Mouse (Mus musculus) thymus, adult 2 months (tissue): ENCODE measurements at regions not wholly inside any gene's neighbourhood (a gene's known extent, or its start where the extent isn't known, plus 50 kb on each side); places are given as distances from the start of the nearest gene placed in this dataset.

ENCODE experiments used
- DNase-seq: peaks from one replicate; pipeline ENCODE4 v3.0.0; 2021
- H3K27ac ChIP-seq: fragments of 200-500 bp; 2 replicates; pipeline ENCODE4 v1.5.1; 2012; ENCODE audit warnings: low read length, control low read depth; ENCODE audit not compliant: control insufficient read depth, insufficient read depth
- H3K27me3 ChIP-seq: fragments of 200-500 bp; 2 replicates; pipeline ENCODE4 v1.6.1; 2012; ENCODE audit warnings: mild to moderate bottlenecking, low read length, moderate library complexity, mixed read lengths; ENCODE audit not compliant: control insufficient read depth, insufficient read depth
- H3K36me3 ChIP-seq: fragments of 200-500 bp; 2 replicates; pipeline ENCODE4 v1.6.1; 2012; ENCODE audit warnings: mild to moderate bottlenecking, low read length, moderate library complexity; ENCODE audit not compliant: control insufficient read depth, insufficient read depth
- H3K4me1 ChIP-seq: fragments of 200-500 bp; replicated peaks from 2 replicates; pipeline ENCODE4 v1.6.1; 2012; ENCODE audit warnings: low read length; ENCODE audit not compliant: control insufficient read depth, insufficient read depth
- H3K4me3 ChIP-seq: fragments of 200-500 bp; 2 replicates; pipeline ENCODE4 v1.5.1; 2012; ENCODE audit warnings: mild to moderate bottlenecking, low read length, control low read depth, moderate library complexity; ENCODE audit not compliant: control insufficient read depth, insufficient read depth
- CTCF ChIP-seq: fragments of 200-500 bp; IDR thresholded peaks from 2 replicates; pipeline ENCODE4 v1.5.1; 2012; ENCODE audit warnings: mild to moderate bottlenecking, control low read depth, low read length, moderate library complexity, borderline replicate concordance; ENCODE audit not compliant: control insufficient read depth, poor library complexity, insufficient read depth; ENCODE audit errors: extremely low read depth
- POLR2A ChIP-seq: fragments of 200-500 bp; IDR thresholded peaks from 2 replicates; pipeline ENCODE4 v1.6.1; 2012; ENCODE audit warnings: mild to moderate bottlenecking, low read length, control low read depth, moderate library complexity; ENCODE audit not compliant: control insufficient read depth, poor library complexity, insufficient read depth; ENCODE audit errors: extremely low read depth
- WGBS: fragments of 180-500 bp; shearing (Covaris S2); methylation state at CpG from one replicate; pipeline ENCODE4 v1.1.7; 2018; 5-methylcytosine and 5-hydroxymethylcytosine counted together

DNA sequence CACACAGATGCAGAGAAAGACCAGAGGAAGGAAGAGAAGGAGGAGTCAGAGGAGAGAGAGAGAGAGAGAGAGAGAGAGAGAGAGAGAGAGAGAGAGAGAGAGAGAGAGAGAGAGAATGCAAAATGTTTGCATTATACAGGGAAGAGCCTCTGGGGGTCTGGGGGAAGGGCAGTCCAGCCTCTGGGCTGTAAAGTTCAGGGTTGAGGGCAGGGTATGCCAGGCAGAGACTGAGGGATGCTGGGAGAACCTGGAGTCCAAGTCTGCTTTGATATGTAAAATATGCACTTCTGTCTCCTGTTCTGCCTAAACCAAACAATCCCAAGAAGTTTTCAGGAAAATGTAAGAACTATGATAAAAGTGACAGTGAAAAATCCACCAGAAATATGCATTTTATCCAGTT is 538.6 kb upstream of the Sall1 start:
- no peak overlapping the region for H3K4me3 ChIP-seq
- no peaks in the 10 kb centered on the region for H3K4me1 ChIP-seq
- no peaks in the 10 kb centered on the region for H3K27me3 ChIP-seq
- no peak for DNase-seq
- no peaks in the 10 kb centered on the region for H3K36me3 ChIP-seq
- no peak for TF ChIP-seq POLR2A
- no peak for TF ChIP-seq CTCF
- H3K27ac ChIP-seq, result no peak overlapping the region

DNA sequence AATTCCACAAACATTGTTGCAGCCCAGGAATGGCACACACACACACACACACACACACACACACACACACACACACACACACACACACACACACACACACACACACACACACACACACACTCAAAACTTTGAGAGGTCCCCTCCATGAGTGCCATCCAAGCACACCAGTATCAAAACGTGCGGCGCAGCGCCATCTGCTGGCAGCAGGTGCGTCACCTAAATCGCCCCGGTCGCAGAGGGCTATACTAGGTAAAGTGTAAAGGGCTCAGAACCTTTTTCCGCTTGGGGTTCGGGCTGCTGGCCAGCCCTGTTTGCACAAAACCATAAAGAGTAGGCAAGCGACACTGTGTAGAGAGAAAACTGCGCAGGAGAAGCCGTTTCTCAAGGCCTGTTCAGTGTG is 527.9 kb upstream of the Sall1 start:
- Histone ChIP-seq H3K27ac (no peak overlapping the region), H3K36me3 (no peaks in the 10 kb centered on the region), H3K4me3 (no peak overlapping the region), H3K27me3 (no peaks in the 10 kb centered on the region), H3K4me1 (no peaks in the 10 kb centered on the region)
- DNase-seq, result peak; percentile 33
- 7% methylated on average over 13 of the region's 13 CpGs for WGBS
- peak; percentile 48; the same call in 1 of the 2 replicates for TF ChIP-seq CTCF
- TF ChIP-seq POLR2A, result no peak

DNA sequence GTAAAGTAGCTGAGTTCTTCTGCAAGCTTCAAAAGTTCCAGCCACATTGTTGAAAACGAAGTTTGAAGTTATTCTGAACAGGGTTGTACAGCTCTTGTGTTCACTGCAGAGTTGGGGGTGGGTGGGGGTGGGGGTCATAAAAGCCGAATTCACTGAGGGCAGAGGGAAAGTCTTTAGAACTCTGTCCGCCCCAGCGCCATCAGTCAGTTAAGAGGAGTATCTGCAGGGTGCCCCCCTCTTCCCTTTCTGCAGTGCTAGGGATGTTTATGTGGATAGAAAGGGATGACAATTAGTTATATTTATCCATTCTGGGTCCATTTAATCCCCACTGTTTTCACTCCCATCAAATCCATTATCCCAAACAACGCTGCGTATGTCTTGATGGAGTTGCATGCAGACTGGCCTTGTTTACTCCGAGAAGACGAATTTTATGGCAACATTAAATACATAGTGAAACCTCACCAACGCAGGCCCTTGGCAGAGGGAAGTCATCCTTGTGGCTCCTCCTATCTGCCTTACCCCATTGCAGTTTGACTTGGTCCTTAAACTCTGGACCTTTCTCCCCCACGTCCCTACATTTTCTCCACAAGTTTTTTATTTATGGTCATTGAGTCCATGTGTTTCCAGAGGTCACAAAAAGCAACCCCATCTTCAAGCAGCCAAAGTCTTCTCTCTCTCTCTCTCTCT is 526.8 kb upstream of the Sall1 start:
- DNase-seq, result no peak
- TF ChIP-seq POLR2A, result no peak
- no peak for TF ChIP-seq CTCF
- Histone ChIP-seq H3K4me3 (no peak overlapping the region), H3K4me1 (no peaks in the 10 kb centered on the region), H3K27me3 (no peaks in the 10 kb centered on the region), H3K27ac (no peak overlapping the region), H3K36me3 (no peaks in the 10 kb centered on the region)
- 73% methylated on average over 10 of the region's 10 CpGs for WGBS

DNA sequence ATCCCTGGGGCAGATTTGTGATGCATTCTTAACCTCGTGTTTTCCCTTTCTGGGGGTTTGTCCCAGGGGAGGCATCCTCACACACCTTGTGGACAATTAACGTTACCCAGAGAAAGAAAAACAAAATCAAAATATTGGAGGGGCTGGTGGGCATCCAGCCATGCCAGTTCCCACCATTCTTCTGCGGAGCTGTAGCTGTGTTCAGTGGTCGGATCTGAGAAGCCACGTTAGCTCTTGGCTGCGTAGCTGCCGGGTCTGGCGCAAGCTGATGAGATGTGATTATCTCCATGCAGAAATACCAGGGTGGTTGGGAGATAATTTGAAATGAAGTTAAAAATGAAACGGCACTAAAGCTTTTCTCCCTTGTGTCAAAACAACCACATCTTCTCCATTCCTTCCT is 525.4 kb upstream of the Sall1 start:
- no peak for DNase-seq
- Histone ChIP-seq H3K36me3 (no peaks in the 10 kb centered on the region), H3K4me3 (no peak overlapping the region), H3K27ac (no peak overlapping the region), H3K4me1 (no peaks in the 10 kb centered on the region), H3K27me3 (no peaks in the 10 kb centered on the region)
- TF ChIP-seq POLR2A (no peak), CTCF (no peak)
- WGBS, result 77% methylated on average over 9 of the region's 9 CpGs

DNA sequence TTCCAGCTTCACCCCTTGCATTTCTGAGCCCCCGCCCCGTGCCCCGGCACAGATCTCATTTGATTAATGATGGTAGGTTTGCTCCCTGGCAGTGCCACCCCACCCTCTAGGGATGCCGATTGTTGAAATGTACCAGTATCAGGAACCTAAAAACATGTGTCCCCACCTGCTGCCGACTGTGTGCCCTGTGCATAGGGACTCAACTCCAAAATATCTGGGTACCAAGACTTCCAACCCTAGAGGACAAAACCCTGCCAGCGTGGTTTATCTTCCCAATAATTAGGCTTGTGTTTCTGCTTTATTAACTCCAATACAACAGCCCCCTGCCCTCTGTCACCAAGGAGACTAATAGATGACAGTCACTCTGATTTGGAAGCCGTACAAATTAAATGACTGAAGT is 524.7 kb upstream of the Sall1 start:
- Histone ChIP-seq H3K4me3 (no peak overlapping the region), H3K36me3 (no peaks in the 10 kb centered on the region), H3K4me1 (no peaks in the 10 kb centered on the region), H3K27ac (no peak overlapping the region), H3K27me3 (no peaks in the 10 kb centered on the region)
- WGBS, result 84% methylated on average over 7 of the region's 7 CpGs
- DNase-seq, result no peak
- no peak for TF ChIP-seq CTCF
- no peak for TF ChIP-seq POLR2A

DNA sequence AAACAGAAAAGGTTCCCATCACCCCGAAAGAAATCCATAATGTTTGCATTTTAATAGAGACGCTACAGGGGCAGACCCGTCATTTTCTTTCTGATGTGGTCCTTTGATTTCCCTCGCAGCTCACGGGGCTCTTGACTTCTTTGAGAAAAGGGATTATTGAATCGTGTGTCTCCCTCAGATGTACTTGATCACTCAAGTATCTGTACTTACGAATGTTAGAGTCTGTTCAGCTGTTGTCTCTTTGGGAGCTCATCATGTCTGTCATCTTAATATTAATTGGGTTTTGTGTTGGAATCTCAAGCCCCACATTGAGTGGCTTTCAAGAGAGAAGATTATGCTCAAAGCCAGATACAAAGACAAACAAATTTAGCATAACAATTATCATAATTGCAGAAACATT is 523.0 kb upstream of the Sall1 start:
- TF ChIP-seq CTCF, result no peak
- TF ChIP-seq POLR2A, result no peak
- no peaks in the 10 kb centered on the region for H3K36me3 ChIP-seq
- no peak overlapping the region for H3K4me3 ChIP-seq
- no peak for DNase-seq
- H3K27ac ChIP-seq, result no peak overlapping the region
- no peaks in the 10 kb centered on the region for H3K4me1 ChIP-seq
- H3K27me3 ChIP-seq, result no peaks in the 10 kb centered on the region
- 80% methylated on average over 7 of the region's 7 CpGs for WGBS

DNA sequence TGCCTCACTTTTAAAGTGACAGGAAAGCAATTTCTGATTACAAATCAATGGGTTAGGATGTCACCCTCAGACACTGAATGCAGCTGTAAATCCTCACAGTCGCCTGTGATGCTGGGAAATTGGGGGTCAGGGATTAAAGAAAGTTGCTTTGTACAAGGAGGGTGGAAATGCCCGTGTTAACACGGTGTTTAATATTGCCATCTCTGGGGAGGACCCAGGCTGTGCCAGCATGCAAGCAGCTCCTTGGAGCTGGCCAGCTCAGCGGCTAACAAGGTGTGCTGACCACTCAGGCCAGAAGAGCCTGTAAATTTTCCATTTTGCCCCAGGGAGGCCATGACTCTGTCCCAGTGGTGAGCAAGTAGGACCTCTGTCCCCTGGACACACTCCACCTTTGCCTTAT is 522.5 kb upstream of the Sall1 start:
- DNase-seq, result no peak
- Histone ChIP-seq H3K4me3 (no peak overlapping the region), H3K27me3 (no peaks in the 10 kb centered on the region), H3K27ac (no peak overlapping the region), H3K36me3 (no peaks in the 10 kb centered on the region), H3K4me1 (no peaks in the 10 kb centered on the region)
- no peak for TF ChIP-seq POLR2A
- no peak for TF ChIP-seq CTCF
- WGBS, result 44% methylated on average over 4 of the region's 4 CpGs
